Mouse (Mus musculus) heart, adult 9 months (tissue): ENCODE measurements at regions not wholly inside any gene's neighbourhood (a gene's known extent, or its start where the extent isn't known, plus 50 kb on each side); places are given as distances from the start of the nearest gene placed in this dataset.
A peak's percentile ranks its signal among the peaks of the same experiment; 100 is the strongest.
"Not testable (repeated sequence)": the region's sequence is repeated elsewhere in the genome, so short reads cannot be mapped to it uniquely, and the experiment has no call there.

Experiments used
- DNase-seq, 2 experiments: peaks; one replicate each; pipeline ENCODE4 v3.0.0; 2022; ENCODE audit warnings: low spot score in 2 of 2

DNA sequence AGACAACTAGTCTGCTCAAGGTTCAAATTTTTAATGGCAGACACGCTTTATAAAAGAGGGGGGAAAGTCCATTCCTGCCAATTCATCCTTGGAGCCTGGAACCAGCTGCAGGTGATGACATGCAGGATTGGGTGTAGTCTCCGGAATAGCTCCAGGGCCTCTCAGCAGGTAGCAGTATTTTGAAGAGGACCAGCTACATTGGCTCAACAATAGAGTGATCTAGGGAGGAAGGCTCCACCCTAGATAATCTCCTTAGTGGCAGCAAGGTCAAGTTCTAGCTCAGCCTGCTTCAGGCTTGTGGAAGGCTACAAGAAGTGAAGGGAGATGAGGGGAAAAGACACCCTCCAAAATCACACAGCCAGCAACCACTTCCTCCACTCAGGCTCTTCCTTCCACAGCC is 1405.1 kb downstream of the 4930444P10Rik start:
- not testable (repeated sequence) for DNase-seq

DNA sequence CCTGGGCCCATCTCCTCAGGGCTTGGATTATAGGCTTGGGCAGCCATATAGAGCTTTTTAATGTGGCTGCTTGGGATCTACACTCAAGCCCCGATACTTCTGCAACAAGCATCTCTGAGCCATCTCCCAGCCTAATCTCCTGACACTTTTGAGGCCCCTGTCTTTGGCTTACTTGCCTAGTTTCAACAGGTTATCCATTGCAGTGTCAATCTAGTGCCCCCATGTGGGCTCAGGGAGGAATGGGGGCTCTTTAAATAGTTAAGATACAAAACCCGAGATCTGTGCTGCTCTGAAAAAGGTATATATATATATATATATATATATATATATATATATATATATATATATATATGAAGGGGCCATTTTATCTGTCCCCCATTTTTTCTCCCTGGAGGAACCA is 1407.0 kb downstream of the 4930444P10Rik start:
- DNase-seq: no peak

DNA sequence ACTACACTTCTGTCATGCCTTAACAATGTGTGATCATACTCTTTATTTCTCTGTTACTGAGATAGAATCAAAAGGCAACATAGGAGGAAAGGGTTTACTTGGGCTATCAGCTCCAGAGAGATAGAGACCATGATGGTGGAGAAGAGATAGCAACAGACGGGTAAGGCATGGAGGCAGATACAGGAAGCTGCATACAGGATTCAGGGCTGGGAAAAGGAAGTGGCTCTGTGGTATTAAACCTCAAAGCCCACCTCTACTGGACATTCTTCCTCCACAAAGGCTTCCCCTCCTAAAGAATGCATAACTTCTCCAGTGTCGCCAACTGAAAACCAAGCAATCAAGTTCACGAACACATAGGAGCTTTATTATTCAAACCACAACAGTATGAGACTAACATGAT is 1412.7 kb downstream of the 4930444P10Rik start:
- DNase-seq: no peak

DNA sequence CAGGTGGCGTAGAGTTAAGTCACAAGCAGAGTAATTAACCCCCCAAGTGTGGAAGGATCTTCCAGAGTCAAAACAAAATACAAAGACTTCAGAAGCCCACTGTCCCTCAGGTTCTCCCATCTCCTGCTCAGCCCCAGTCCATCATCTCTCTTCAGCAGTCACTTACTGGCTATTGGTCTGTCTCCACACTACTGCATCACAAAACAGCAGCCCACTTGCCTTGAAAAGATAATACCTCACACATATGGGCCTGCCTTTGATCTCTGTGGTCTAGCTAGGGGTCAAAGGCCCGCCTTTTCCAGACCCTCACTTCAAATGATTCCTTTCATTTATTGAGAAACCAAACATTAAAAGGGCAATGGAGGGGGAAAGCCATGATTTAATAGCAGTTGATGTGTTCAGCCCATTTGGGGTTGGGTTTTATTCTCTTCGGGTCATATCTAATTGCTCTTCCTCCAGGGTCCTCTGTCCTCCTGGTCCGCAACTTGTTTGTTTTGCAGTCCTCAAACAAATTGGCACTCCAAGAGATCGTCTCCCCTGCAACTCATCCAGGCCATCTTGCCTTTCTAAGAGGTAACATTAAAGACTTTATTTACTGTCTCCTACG is 1420.6 kb downstream of the 4930444P10Rik start:
- no peak for DNase-seq

DNA sequence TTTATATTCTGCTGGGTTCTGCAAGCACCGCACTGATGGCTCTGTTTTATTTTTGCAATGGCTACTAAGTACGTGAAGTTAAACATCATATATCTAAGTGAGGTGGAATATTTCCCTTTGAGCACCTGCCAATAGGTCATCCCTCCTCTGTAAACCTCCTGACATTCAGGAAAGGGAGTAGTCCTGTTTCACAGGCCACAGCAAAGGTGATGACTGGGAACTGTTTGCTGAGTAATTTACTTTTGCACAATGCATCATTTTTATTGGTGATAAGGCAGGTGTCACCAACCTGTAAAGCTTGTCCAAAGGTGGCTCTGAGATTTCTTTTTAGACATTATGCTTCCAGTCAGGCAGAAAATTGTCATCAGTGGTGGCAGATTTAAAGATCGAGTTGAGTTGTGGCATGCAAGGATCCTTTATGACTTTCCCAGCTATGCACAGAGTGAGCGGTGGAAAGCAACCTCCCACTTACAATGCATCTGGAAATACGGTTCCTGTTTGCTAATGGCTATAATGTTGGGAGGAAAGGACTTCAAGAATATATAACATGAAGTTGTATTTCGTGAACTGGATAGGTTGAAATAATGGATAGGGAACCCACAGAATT is 1430.3 kb downstream of the 4930444P10Rik start:
- DNase-seq: no peak

DNA sequence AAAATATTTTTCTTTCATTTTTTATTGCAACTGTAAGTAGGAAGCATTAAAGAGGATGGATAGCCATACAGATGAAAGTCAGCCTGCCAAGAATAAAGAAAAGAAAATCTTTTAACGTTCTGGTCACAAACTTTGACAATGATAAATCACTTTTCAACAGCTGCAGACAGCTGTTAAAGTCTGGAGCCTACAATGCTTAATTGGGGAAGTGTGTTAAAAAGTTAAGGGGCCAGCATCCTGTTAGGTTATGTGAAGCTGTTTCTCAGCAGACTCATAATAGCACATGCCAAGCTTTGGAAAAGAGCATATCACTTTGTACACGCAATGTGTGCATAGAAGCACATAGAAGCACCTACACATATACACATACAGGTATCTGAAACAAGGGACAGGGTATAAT is 1431.3 kb downstream of the 4930444P10Rik start:
- DNase-seq: peak; percentile 3 to 7

DNA sequence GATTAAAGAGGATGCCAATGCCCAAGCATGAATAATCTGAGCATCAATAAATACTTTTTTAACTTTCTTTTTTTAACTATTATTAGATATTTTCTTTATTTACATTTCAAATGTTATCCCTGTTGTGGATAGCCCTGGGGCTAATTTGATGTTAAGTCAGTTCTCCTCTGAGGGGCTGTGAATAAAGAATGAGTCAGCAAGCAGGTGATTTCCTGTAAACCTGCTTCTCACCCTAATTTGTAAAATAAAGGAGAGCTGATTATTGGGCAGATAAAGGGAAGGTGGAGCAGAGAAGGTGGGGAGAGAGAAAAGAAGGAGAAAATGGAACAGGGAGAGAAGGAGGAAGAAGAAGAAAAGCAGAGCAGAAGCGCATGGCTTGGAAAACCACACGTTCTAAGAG is 1442.8 kb downstream of the 4930444P10Rik start:
- no peak for DNase-seq

DNA sequence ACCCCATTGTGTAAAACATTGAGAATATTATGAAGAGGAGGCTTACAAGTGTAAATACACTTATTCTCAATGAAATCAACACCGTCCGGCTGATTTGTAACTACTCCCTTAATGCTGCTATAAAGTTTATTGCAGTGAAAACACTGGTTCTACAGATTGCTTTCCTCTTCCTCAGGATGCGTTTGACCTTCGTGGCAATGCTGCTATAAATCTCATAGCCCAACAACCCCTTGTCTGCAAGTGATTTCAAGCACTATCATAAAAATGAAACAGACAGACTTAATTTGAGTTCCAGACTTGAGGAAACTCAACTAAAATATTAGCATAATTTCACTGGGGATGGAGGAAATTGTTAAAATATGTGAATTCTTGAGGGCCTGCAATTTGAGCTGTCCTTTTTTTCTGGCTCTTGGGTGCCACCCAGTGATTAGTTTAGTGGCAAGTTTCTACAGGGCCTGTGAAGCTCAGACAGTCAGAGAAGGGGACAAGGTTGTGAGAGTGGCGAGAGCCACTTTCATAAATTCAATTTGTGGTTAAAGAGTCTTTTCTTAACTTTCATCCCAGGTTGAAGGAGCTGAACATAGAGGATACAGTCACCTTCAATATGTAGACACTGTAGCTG is 1457.4 kb downstream of the 4930444P10Rik start:
- no peak for DNase-seq

DNA sequence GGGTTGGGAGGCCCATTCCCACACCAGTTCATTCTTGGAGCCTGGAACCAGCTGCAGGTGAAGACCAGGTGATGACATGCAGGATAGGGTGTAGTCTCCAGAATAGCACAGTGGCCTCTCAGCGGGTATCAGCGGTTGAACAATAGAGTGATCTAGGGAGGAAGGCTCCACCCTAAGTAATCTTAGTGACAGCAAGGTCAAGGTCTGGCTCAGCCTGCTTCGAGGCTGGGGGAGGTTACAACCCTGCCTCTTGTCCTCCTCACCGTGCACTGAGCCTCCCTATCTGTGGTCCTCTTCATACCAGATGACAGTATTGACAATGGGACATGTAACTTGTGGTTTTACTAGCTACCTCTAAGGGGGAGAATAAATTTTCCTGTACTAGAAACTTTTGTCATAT is 1461.1 kb downstream of the 4930444P10Rik start:
- no peak for DNase-seq

DNA sequence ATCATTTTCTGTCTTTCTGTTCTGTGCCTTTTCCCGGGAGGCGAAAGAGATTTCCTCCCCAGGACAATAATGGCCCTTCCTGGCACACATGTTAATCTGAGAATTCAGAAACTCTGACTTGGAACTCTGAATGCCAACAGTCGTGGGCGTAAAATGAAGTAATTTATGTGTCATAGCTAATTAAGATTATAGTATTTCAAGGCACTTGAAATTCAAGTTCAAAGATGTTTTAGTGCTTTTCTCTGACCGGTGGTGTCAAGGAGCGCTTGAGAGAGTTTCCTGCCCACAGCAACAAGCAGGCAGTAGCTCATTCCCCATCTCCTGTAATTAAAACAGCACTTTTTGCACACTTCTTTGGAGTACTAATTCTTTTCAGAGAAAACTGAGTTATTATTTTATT is 1465.9 kb downstream of the 4930444P10Rik start:
- no peak for DNase-seq

DNA sequence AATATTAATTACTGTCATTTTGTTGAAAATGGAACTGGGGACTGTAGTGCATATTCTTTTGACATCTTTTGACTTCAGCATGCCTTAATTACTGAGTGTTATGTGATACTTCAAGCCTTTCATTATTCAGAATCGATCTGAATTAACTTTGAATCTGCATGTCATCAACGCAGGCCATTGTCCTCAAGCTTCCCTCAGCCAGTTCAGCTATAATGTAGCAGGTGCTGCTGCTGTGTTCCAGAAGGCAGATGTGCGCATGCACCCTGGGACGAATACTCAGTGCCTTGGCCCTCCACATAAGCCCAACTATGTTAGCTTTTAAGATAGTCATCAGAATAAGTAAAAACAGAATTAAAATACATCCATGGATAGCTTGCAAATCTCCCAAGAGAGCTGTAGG is 1466.4 kb downstream of the 4930444P10Rik start:
- DNase-seq: no peak

DNA sequence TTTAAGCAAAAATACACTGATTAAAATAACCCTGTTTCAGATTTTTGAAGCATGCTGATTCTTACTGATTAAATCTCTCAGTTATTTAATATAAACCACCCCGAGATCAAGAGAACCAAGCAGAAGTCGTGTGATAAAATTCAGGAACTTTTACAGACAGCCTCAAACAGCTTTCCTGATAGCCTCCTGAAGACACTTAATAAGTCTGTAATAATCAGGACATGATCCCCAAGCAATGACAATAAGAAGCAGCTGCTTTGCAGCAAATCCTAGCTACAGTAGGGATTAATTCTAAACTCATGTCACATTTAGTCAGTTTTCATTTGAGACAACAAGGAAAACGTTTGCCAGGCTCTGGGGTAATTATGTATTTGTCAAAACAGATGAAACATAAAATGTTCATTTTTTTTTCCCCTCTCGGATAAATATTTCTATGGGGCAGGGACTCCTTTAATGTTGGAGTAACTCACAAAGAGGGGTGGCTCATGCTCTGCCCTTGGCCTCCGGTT is 1472.1 kb downstream of the 4930444P10Rik start:
- DNase-seq: no peak

DNA sequence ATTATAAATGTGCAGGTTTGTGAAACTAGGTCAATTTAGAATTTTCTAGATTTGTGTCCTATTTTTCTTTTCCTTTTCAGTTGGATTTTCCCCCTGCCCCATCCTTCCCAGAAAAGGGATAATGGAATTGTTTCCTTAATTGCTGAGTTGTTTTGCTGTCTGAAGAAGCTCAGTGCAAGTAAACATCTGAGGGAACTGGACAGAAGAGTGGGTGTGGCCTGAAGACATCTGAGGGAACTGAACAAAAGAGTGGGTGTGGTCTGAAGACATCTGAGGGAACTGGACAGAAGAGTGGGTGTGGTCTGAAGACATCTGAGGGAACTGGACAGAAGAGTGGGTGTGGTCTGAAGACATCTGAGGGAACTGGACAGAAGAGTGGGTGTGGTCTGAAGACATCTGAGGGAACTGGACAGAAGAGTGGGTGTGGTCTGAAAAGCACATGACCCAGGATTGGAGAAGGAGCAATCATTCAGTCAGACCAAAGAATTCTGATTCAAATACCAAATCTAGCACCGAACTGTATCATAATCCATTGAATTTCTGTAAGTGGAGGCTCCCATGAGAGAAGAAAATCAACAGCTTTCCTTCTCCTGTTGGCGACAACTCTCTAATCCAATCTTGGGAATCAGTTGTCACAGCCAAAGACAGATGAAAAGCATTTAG is 1479.8 kb downstream of the 4930444P10Rik start:
- no peak for DNase-seq

DNA sequence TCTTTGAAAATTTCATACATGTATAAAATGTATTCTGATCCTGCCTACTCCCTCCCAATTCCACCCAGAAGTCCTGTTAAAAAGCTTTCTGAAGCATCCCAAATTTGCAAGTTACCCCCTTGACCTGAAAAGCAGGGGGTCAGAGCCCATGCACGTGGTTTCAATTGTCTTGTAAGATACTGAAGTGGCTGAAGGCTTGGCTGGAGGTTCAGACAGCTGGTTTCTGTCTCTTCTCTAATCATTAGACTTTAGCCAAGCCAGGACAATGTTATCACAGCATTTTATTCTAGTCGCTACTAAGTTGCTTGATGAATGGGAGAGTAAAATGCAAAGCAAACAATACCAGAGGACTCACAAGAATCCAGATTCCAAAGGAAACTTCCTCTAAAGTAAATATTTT is 1484.1 kb downstream of the 4930444P10Rik start:
- no peak for DNase-seq

DNA sequence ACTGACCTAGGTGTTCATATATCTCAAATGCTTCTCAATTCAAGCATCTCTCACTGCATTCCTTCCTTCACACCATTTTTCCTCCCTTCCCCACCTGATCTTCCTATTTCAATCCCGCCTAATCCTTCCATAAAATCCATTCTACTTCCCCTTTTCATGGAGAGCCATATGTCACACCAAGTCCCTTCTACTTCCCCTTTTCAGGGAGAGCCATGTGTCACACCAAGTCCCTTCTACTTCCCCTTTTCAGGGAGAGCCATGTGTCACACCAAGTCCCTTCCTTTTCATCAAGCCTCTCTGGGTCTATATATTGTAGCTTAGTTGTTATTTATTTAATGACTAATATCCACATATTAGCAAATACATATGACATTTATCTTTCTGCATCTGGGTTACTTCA is 1497.2 kb downstream of the 4930444P10Rik start:
- DNase-seq: peak; percentile 8 to 35

DNA sequence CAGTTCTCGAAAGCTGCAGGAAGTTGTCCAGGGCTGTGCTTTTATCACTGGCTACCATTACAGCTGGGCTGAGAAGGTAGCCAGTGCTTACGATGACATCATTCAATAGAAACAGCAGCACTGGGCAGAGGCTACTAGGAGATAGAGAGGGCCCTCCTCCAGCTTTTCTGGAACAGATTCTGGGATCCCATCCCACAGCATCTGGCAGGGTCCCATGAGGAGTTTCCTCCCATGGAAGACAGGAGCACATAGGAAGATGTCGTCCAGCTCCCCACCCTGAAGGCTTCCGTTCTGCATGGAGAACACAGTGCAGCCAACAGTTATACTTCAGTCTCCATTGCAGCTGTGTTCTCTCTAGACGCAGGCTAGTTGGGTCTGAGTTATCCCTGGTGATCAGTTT is 1503.2 kb downstream of the 4930444P10Rik start:
- DNase-seq: peak; percentile 31 to 53

DNA sequence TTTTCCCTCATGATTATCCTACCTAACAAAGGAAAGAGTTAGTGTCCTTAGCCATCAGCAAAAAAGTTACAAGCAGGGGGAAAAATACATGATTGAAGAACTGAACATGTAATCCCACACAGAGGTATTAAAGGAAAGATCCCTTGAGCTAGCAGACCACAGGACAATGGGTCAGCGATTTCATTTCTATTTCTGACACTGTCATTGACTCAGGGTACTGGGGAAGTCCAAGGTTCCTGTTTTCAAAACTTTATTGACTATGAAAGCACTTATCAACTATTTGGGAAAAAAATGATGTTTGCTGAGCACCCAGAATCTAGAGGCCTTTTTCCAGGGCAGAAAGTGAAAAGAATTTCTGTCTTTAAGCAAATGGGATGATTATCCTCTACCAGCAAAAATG is 1513.7 kb downstream of the 4930444P10Rik start:
- peak in 1 of 2 experiments; percentile 32 for DNase-seq

DNA sequence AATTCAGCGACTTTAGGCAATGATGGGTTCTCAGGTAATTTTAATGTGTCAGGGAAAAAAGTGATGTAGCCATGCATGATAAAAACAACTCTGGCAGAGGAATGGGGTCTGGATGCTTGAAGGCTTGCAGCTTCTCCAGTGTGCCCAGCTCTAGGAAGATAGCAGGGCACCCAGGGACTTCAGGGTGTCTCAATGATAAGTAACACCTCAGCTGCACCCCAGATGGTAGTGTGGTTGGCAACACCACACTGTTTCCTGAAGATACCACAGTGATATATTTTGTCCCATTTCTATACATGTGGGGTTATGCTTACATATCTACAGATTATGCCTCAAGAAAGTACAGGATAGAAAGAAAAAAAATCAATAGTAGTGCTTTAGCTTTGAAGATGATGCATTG is 1516.9 kb downstream of the 4930444P10Rik start:
- no peak for DNase-seq

DNA sequence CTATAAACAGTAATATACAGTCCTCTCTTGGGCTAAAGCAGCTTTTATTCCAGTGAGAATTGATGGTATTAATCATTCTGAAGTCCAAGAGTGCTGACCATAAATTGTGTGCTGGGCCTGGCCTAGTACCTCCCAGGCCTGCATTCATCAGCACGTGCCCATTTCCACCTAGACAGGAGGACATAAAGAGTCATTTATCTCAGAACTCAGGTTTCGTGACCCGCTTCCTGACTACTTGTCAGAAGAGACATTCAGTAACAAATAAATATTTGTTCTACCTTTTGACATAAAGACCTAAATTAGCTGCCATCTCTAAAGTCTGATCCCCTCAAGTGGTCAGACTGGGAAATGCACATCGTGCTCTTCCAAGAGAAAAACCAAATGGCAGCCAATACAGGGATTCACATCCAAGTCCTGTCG is 1522.6 kb downstream of the 4930444P10Rik start:
- no peak for DNase-seq

DNA sequence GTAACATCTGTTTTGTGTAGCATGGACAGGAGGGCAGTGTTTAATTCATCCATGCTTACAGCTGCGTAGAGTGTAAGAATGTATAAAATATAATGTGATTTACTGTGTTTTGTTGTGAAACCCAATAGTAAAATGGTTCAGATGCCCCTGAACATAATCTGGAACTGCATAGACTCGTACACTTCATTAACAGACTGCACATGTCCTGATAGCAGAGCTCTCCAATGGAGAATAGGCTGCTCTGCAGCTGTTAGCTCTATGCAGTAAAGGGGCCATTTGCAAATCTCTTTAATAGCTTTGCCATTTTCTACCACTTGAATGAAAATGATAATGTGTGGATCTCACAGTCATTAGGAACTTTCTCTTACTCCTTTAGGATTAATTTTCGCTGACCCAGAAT is 1523.0 kb downstream of the 4930444P10Rik start:
- DNase-seq: no peak

DNA sequence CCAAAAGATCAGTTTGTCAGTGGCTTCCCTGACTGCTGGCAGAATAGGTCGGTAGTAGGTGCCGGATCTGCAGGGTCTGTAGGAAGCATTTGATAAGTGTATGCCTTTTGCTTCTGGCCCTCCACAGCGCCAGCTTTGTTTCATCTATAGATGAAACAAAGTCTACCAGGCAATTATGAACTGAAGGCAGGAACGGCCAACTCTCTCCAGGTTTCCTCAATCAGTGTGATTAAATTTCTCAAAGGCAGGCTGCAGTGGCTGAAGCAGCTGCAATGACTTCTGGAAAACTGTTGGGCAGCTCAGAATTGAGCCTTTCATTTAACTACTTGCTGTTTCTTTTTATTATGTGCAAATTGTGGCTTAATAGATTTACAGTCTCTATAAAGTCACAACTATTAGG is 1526.1 kb downstream of the 4930444P10Rik start:
- no peak for DNase-seq

DNA sequence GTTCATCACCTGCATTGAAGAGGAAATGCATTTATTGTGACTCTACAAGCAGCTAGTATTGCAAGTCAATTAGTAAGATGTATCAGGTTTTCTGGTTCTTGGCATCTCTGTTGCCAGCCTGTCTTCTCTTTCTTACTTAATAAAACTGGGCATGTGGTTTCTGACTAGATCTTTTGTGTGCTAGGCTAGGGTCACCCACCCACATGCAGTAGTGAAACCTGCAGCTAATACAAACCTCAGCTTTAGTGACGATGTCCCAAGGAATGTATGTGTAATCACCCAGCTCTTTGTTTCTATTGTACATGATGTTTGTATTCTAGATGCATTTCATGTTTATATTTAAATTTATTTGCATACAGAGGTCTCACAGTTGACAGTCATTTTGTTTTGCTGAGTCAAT is 1526.7 kb downstream of the 4930444P10Rik start:
- no peak for DNase-seq
